In the genomic region with DNA sequence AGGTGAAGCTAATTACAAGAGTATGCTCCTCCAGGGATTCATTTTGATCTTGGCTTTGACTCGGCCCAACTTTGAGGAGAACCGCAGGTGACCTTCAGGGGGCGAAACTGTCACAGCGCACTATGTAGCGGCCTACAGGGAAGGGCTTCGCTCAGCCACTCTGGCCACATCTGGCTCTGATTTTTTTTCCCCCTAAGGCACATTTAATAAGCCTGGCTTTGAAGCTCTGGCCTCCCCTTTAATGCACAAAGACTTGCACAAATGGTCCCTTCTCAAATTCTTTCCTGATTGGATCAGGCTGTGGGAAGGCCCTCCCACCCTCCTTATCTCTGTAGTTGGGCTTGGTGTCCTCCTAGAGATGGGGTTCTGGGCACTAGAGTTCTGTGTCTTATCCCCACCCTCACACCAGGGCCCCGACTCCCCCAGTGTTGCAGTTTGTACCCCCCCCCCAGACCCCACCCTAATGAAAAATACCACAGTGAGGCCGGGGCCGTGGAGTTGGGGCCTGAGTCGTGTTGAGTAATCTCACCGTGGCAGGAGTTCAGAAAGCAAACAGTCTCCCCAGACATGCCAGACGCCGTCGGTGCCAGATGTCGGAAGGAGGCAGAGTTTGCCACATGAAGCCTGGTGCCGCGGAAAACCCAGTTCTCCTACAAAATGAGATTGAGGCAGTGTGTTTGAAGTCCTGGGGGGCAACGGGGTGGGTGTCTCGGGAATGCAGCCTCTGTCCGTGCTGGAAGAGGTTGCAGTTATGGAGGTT, we compare ENCODE assay signal across 9 mouse cellular contexts. TPM values are rescaled to one million over a fixed set of nuclear protein-coding genes. Genes with fewer than 3 reads are reported as not detected.
A peak's percentile ranks its signal among the peaks of the same experiment; 100 is the strongest.
DNase-seq lines count a peak whose midpoint lies in the region; ATAC-seq and TF ChIP-seq lines count a peak whose summit lies in the region.
"Had no signal": no experiment of that assay in that cellular context is flagged by ENCODE, and none has a peak within 500 bp of the region (broad histone marks: within the 10 kb centered on the region; RNA-seq: fewer than 3 reads in every experiment).

No protein-coding gene starts in this region.

- WGBS in midbrain, embryonic 10.5 days = 74% methylated on average over 20 of the region's 20 CpGs
- 70% methylated on average over 20 of the region's 20 CpGs for WGBS in midbrain, embryonic 16.5 days
- WGBS in hindbrain, postnatal 0 days = 49% methylated on average over 20 of the region's 20 CpGs
- 75% methylated on average over 20 of the region's 20 CpGs for WGBS in midbrain, embryonic 12.5 days

- no peak overlapping the region for H3K9ac ChIP-seq in midbrain, embryonic 16.5 days (ENCODE audit: low read depth, low read length)
- H3K9ac ChIP-seq in hindbrain, postnatal 0 days (replicated peaks; ENCODE audit: low read length) = no peak overlapping the region
- H3K9ac ChIP-seq in midbrain, embryonic 12.5 days (replicated peaks) = no peak overlapping the region
- H3K9ac ChIP-seq: liver, embryonic 13.5 days had no signal

- peaks cover 96% of the 10 kb centered on the region for H3K36me3 ChIP-seq in midbrain, embryonic 10.5 days
- H3K36me3 ChIP-seq in midbrain, embryonic 16.5 days (ENCODE audit: control insufficient read depth, insufficient read depth, low read length) = peaks cover 54% of the 10 kb centered on the region
- H3K36me3 ChIP-seq in hindbrain, postnatal 0 days (ENCODE audit: insufficient read depth, low read length) = peaks cover 40% of the 10 kb centered on the region
- H3K36me3 ChIP-seq in midbrain, embryonic 12.5 days = peaks cover 93% of the 10 kb centered on the region

- H3K4me3 ChIP-seq in midbrain, embryonic 10.5 days = no peak overlapping the region
- no peak overlapping the region for H3K4me3 ChIP-seq in midbrain, embryonic 16.5 days (ENCODE audit: low read depth, low read length)
- no peak overlapping the region for H3K4me3 ChIP-seq in hindbrain, postnatal 0 days (ENCODE audit: low read length)
- H3K4me3 ChIP-seq in midbrain, embryonic 12.5 days = no peak overlapping the region
- H3K4me3 ChIP-seq: liver, embryonic 13.5 days had no signal

- no peaks in the 10 kb centered on the region for H3K9me3 ChIP-seq in midbrain, embryonic 10.5 days (replicated peaks)
- no peaks in the 10 kb centered on the region for H3K9me3 ChIP-seq in midbrain, embryonic 16.5 days (replicated peaks; ENCODE audit: control insufficient read depth, low read length, poor library complexity, severe bottlenecking)
- no peaks in the 10 kb centered on the region for H3K9me3 ChIP-seq in hindbrain, postnatal 0 days (ENCODE audit: low read length)
- no peaks in the 10 kb centered on the region for H3K9me3 ChIP-seq in midbrain, embryonic 12.5 days
- H3K9me3 ChIP-seq: liver, embryonic 13.5 days had no signal

- DNase-seq in adrenal gland, adult 2 months = peak; percentile 68
- DNase-seq in adrenal gland, adult 8-10 months = no peak
- DNase-seq in midbrain, embryonic 10.5 days (ENCODE audit: low spot score) = no peak
- DNase-seq in hindbrain, postnatal 0 days (ENCODE audit: low spot score) = peak; percentile 53
- DNase-seq in left cerebral cortex, adult 18-20 months (ENCODE audit: low spot score in 2 of 2) = no peak
- DNase-seq in thymus, postnatal 14 days = no peak
- DNase-seq: liver, embryonic 13.5 days had no signal

- no peak for TF ChIP-seq CTCF in hindbrain, postnatal 0 days (IDR thresholded peaks at IDR 0.05; ENCODE audit: low read depth)

- H3K4me1 ChIP-seq in midbrain, embryonic 10.5 days = peaks cover 16% of the 10 kb centered on the region
- H3K4me1 ChIP-seq in midbrain, embryonic 16.5 days (ENCODE audit: control insufficient read depth, insufficient read depth, low read length) = 0 out of 2 replicates have a peak, but pooled peaks cover 5% of the 10 kb centered on the region
- H3K4me1 ChIP-seq in hindbrain, postnatal 0 days (ENCODE audit: insufficient read depth, low read length) = peaks cover 10% of the 10 kb centered on the region; the same call in 1 of the 2 replicates
- peaks cover 12% of the 10 kb centered on the region for H3K4me1 ChIP-seq in midbrain, embryonic 12.5 days
- H3K4me1 ChIP-seq: liver, embryonic 13.5 days had no signal

- peak overlapping the region; percentile 59; the same call in 1 of the 2 replicates for H3K27ac ChIP-seq in midbrain, embryonic 10.5 days (replicated peaks)
- H3K27ac ChIP-seq in midbrain, embryonic 16.5 days (ENCODE audit: low read length) = no peak overlapping the region
- H3K27ac ChIP-seq in hindbrain, postnatal 0 days = no peak overlapping the region
- peak overlapping the region; percentile 60 for H3K27ac ChIP-seq in midbrain, embryonic 12.5 days (replicated peaks)
- H3K27ac ChIP-seq: liver, embryonic 13.5 days had no signal

- no peak overlapping the region for H3K4me2 ChIP-seq in midbrain, embryonic 16.5 days (ENCODE audit: low read length)
- H3K4me2 ChIP-seq in hindbrain, postnatal 0 days (ENCODE audit: low read depth, low read length) = no peak overlapping the region
- H3K4me2 ChIP-seq in midbrain, embryonic 12.5 days (replicated peaks) = no peak overlapping the region
- H3K4me2 ChIP-seq: liver, embryonic 13.5 days had no signal

- no peaks in the 10 kb centered on the region for H3K27me3 ChIP-seq in midbrain, embryonic 10.5 days (ENCODE audit: low read depth, poor library complexity, severe bottlenecking)
- H3K27me3 ChIP-seq in midbrain, embryonic 16.5 days (ENCODE audit: control insufficient read depth, insufficient read depth, low read depth, low read length) = no peaks in the 10 kb centered on the region
- no peaks in the 10 kb centered on the region for H3K27me3 ChIP-seq in hindbrain, postnatal 0 days (ENCODE audit: insufficient read depth, low read length)
- H3K27me3 ChIP-seq in midbrain, embryonic 12.5 days = no peaks in the 10 kb centered on the region
- H3K27me3 ChIP-seq: liver, embryonic 13.5 days had no signal

- ATAC-seq in midbrain, embryonic 16.5 days = no peak
- ATAC-seq in hindbrain, postnatal 0 days = no peak
- ATAC-seq in midbrain, embryonic 12.5 days (ENCODE audit: low FRiP score, low read depth) = no peak

RNA-seq across cellular contexts. Expression of a gene that starts 27.5 kb away (rescaled TPM):
- total RNA-seq in adrenal gland, adult 2 months (2021) = 10 to 100 TPM; 28.6 to 47.1 TPM
- polyA plus RNA-seq in adrenal gland, adult 2 months (2012; rRNA removed) = 25.7 and 31.4 TPM in 2 replicates
- total RNA-seq in adrenal gland, adult 8-10 months (2022) = 10 to 100 TPM; 42.3 to 93.1 (median 66.6) TPM
- polyA plus RNA-seq in midbrain, embryonic 10.5 days (2016; fragmentation: Nextera tagmentation; extraction: Ambion mirVana) = 17.5 and 17.6 TPM in 2 replicates
- 9.3 and 11.3 TPM in 2 replicates for polyA plus RNA-seq in midbrain, embryonic 16.5 days (2015; fragmentation: Nextera tagmentation; extraction: Ambion mirVana)
- total RNA-seq in hindbrain, postnatal 0 days (2014; rRNA removed) = 31.8 and 38.0 TPM in 2 replicates
- 5.9 and 6.0 TPM in 2 replicates for polyA plus RNA-seq in hindbrain, postnatal 0 days (2015; fragmentation: Nextera tagmentation; extraction: Ambion mirVana)
- polyA plus RNA-seq in midbrain, embryonic 12.5 days (2016; fragmentation: Nextera tagmentation; extraction: Ambion mirVana) = 19.8 and 28.1 TPM in 2 replicates
- 10 to 100 TPM; 35.0 to 35.3 TPM for total RNA-seq in left cerebral cortex, adult 18-20 months (2021)

Comparison
In these comparisons a context has a peak if more than half of its experiments do, and no peak if none do; other contexts are left out.
1. DNase-seq: peak in adrenal gland, adult 2 months (single experiment) and hindbrain, postnatal 0 days (single experiment); none in adrenal gland, adult 8-10 months (single experiment), midbrain, embryonic 10.5 days (single experiment), left cerebral cortex, adult 18-20 months (0 of 2) and thymus, postnatal 14 days (single experiment).
2. H3K27ac ChIP-seq: peak in midbrain, embryonic 10.5 days (single experiment) and midbrain, embryonic 12.5 days (single experiment); none in midbrain, embryonic 16.5 days (single experiment) and hindbrain, postnatal 0 days (single experiment).